Mouse (Mus musculus) lung, postnatal 10 days (tissue): Measurements from ENCODE around the gene Avpr1b.

Experiments used
- DNase-seq: peaks from one replicate; pipeline ENCODE4 v3.0.0; 2021

Avpr1b gene

DNA sequence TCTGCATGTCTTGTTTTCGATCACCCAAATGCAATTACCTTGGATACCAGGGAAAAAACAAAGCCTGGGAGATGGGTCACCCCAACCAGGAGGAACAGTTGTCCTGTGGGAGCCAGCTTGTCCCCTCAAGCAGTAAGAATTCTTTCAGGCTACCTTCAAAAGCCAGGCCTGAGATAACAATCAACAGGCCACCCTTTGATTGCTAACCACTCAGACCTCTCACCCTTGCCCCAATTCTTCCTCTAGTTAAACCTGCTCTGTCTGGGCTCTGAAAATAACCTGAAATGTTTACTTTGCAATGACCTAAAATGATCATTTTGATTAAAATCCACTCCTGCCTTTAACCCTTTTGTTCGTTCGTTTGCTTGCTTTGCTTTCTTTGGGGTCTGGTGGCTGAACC, 24.6 kb downstream of the Avpr1b start:
- DNase-seq = no peak

DNA sequence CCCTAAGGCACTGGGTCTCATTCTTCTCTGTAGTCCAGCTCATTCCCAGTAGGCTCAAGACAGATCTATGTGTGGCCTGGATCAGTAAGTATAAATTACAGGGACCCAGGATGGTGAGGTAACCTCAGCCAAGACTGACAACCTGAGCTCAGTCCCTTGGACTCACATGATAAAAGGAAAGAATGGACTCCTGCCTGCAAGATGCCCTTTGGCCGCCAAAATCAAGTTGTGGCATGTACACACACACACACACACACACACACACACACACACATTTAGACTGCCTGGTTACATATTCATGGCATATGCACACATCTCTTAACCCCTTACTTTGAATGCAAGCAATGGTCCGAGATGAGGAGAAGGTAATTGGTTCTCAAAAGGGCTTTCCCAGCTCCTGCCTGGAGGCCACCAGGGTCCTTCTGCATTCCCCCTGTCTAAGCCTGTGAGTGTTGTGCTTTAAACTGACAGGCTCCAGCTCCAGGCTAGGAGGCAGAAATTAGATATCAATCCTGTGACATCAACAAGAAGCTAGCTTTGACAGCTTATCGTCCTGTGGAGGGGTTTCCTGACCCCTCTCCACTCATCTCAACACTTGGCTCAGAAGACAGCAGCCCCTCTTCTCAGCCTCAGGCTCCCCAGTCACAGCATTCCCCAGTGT, 25.3 kb downstream of the Avpr1b start:
- DNase-seq = no peak

DNA sequence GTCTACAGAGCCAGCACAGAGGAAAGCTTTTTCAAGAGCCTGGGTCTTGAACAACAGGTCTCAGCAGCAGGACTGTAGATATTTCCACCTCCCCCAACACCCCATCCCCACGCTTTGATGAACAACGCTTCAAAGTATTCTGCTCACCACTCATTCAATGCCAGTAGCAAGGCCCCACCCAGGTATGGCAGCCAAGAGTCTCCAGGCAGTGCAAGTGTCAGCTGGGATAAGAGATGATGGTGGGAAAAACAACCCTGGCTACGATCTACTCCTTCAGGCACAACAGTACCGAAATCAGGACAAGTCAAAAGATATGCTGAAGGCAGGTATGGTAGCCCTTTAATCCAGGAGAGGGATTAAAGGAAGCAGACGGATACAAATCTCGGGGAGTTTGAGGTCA, 27.2 kb downstream of the Avpr1b start:
- no peak for DNase-seq

DNA sequence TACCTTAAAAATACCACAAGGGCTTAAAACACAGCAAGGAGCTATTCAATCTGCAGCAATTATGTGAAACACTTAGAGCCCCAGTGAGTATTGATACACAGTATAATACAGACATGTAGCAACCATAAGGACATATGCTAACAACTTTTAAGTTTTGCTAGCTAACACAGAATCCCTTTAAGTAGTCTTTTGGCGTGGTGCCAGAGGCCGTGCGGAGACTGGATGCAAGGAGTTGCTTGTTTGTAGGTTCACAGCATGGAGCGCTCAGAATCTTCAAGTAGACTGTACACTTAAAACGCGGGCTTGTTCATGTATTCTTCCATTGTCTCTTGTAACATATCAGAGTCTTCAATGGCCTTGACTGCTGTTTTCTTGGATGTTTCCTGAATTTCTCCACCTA, 33.2 kb downstream of the Avpr1b start:
- DNase-seq = peak; percentile 12

DNA sequence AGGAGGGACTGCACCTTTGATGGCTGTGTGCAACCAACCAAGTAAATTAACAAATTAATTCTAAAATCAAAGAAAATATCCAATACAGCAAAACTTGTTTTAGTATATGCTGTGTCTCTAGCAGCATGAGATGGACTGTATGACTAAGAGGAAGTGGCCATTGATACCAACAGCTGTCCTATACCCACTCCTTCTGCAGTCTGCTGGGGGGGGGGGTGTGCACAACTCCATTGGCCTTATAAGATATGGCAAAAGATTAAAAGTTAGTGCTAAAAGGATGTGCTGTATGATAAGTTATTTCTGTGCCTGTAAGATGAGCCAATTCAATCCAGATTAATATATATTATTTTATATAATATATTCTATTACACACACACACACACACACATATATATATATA, 35.5 kb downstream of the Avpr1b start:
- no peak for DNase-seq

DNA sequence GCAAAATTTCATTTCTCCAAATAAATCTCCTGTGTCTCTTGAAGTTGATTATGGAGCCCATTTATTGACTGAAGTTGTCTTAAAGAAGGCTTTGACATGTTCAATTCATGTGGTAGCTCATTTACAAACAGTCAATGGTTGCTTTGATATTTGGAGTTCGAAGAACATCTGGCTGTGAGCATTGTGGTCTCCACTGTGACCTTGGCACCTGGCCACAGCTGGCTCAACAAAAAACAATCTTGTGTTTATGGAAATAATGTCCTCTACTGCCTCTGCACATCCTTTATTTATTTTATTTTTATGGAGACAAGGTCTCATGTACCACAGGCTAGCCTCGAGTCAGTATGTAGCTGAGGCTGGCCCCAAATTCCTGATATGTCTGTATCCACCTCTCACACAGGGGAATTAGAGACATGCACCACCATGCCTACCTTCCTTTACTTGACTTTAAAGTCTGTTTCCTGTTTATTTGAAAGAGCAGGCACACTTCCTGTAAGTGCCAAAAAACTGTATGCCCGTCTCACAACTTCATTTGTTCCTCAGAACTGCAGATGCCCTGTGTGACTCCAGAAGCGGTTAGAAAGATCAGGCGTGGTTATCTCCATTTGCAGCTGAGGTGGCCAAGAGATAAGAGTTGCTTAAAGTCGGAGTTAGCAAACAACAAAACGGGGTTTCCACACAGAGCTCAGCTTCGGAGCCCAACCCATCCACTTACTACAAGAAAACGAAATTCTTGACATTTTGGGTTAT, 38.9 kb downstream of the Avpr1b start, which contains the start of gene Ctse:
Gene Ctse (plus strand): TSS at position 516 of the 750 bp plus-strand sequence.
- DNase-seq = peak; percentile 28

DNA sequence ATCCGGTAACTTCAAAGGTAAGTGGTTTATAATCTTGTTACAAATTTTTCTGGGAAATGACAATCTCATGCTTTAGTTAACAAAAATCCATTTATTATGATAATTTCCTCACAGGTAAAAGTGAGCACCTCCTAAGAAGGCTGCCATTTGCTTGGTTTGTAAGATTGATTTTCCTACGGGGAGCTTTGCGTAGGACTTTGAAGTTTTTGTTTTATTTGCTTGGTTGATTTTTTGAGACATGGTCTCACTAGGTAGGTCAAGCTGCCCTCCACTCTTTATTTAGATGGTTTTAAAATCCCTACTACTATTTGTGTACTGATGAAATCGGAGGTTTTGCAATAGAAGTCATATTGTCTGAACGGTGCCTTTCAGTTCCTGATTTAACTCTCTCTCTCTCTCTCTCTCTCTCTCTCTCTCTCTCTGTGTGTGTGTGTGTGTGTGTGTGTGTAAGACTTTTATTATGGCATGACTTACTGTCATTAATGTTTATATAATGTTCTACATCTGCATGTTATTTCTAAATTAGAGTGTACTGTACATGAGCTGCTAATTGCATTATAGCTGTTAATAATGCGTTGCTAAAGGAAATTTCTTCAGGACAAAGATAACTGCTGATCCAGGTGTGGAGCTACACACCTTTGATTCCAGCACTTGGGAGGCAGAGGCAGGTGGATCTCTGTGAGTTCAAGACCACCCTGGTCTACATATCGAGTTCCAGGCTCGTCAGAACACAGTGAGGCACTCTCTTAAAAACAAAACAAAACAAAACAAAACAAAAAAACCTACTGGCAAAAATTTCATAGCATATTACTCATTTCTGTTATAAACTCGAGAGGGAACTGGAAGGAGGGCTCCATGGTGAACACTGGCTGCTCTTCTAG, 39.7 kb downstream of the Avpr1b start:
- no peak for DNase-seq

DNA sequence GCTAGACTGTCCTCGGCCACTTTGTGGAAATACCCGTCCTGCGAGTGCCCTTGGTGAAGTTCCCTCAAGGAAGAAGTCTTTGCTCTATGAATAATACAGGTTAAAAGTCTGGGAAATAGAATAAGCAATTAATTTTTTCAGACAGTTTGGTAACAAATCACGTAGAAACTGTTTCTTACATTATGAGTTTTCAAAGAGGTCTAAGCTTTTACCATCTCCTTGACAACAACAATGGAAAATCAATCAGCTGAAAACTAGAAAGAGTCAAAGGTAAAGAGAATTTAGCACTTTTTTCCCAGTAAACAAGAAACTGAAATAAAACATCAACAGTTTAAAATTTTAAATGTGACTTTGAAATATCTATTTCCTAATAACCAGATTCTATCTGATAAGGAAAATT, 41.0 kb downstream of the Avpr1b start:
- DNase-seq = no peak

DNA sequence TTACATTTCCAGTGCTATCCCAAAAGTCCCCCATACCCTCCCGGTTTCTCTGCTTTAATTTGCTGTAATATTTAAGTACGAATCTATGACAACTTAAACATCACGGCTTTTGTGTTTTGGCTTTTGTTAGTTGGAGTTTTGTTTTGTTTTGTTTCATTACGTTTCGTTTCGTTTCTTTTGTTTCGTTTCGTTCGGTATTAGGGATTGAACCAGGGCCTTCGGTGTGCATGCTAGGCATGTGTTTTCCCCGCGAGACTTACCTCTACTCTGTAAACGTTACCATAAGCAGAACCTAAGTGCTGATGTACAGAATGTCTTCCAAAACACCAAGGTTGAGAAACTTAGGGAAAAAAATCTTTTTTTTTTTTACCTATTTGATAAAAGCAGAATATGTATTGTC, 42.5 kb downstream of the Avpr1b start:
- DNase-seq = no peak

DNA sequence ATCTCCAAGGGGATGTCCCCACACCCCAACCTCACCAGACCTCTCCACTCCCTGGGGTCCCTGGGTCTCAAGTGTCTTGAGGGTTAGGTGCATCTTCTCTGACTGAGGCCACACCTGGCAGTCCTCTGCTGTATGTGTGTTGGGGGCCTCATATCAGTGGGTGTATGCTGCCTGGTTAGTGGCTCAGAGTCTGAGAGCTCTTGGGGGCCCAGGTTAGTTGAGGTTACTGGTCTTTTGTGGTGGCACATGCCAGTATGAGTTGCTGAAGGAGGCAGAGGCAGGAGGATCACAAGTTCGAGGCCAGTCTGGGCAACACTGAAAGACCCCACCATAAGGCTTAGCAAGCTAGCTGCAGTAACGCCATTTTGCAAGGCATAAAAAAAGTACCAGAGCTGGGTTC, 43.2 kb downstream of the Avpr1b start:
- DNase-seq = no peak

DNA sequence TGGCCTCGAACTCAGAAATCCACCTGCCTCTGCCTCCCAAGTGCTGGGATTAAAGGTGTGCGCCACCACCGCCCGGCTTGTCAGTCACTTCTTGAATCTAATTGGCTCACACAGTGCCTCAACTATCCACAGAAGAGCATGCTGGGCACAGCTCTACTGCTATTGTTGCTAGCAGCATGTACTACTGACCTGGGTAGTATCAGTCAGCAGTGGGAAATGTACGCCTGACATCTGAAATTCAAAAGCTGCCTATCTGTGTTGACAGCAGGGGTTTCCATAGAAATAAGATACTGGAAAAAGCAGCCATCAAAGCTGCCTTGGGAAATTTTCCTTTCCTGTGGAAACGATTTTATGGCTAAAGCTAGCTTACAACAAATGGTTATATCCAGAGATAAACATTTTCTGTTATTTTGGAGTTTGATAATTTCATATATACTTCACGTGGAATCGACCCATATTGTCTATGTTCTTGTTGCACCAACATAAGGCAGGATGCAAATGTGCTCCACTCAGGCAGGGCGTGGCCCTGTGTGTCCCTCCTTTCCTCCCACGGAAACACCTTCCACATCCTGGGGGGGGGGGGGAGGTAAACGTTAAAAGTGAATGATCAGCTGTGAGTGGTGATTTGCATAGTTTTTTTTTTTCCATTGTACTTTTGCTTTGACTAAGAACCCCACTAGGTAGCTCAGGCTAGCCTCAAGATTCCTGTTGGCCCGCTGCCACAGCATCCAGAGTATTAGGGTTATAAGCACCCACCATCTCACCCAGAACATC, 53.8 kb downstream of the Avpr1b start:
- no peak for DNase-seq

DNA sequence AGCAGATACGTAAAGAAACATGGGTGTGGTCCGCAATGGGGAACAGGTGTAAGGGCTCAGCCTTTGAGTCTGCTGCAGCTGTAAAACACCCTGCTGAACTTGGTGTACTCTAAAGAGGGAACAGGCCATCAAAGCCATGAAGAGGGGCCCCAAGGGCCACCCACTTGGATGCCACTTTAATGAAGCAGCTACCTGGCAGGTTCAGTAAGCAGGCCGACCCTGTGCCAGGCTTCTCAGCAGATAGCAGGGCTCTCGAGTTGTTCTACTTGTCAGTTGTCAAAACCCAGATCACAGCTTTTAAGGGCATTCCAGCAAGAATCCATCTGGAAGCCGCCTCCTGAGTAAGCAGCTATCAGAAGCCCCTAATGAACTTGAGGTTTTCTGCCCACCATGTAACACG, 56.6 kb downstream of the Avpr1b start:
- no peak for DNase-seq

DNA sequence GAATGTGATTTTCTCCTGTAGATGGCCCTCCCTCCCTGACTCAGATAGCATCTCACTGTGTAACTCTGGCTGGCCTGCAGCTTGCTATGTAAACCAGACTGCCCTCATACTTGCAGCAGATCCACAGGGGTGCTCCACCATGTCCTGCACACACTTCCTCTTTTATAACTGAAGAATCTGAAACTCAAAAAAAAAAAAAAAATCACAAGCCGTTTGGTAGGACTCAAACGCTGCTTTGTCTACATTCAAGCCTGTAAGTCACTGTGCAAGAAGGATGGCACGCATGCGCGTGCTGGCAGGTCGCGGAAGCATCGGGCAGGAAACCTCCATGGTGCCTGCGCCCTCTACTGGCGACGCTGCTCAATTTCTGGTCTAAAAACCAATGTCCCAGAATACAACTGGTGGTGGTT, 58.9 kb downstream of the Avpr1b start:
- peak; percentile 94 for DNase-seq

DNA sequence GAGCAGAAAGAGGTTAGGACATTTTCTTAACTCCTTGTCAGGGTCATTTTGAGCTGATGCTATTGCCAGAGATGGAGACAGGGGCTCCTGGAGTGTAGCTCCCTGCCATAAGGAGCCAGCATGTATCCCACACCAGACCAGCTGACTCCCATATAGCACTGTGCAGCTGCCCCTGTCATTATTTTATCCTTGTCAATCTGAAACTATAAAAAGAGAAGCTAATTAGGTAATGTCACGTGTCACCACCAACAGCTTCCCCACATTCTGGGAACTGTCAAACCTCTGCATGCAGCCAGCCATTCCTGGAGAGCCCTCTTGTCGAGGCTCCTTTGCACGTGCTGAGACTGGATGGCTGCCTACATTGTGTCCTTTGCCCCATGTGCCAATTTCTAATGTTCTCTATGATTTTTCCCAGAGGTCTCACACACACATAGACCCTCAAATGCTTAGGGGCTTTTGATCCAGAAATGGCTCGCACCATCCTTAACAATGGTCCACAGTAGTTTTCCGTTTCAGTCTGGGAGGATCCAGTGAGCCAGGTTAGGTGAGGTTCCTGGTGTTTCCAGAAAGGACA, 60.6 kb downstream of the Avpr1b start:
- DNase-seq = no peak

DNA sequence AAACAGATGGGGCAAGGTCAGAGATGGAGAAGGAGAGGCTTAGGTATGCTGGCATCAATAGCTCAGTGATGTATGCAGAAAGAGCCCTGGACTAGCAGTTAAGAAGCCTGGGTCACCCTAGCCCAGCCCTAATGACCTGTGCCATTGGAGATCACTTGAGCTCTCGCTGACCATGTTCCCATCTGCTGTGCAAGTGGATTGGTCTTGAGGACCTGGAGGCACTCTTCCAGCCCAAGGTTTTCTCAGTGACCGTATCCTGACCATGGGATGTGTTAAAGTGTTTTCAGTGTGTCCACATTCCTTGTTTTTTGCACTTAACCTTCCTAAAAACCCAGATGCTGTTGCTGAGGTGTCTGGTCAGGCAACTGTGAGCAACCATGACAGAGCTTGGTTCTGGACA, 61.2 kb downstream of the Avpr1b start:
- DNase-seq = no peak

DNA sequence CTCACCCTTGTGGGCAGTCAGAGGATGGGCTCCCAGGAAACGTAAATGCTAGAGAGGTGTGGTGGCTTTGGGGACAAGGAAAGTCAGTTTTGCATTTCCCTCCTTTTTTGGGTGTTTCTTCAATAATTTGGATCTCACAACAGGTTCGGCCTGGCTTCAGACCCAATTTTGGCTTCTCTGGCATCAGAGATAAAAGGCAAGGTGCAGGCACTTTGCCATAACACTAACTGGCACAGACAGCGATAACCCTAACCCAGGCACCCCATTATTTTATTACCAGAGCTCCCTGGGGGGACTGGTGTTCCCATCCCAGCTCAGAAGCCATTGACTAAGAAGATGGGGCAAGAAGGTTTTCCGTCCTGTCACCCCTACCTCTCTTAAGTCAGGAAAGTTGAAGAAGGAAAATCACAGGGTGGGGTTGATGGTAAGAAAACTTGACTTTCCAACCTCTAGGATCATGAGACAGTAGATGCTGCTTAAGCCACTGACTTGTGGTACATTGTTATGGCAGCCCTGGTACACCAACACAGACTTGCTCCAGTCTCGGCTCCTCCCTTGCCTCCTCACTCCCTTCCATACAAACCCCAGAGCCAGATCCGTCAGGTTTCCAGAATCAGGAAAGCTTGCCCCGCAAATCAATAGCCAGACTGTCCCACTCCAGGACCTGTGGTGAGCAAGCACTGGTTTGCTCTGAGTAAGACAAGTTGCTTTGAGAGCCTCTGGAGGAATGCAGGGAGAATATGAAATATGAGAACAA, 61.9 kb downstream of the Avpr1b start:
- DNase-seq = no peak
